Mouse (Mus musculus): ENCODE results near the gene Cadm1.

GRCm38 (mm10) chr9:47843328-47843727 lies 313.4 kb downstream of the Cadm1 start:
- no peak for TF ChIP-seq POLR2A (IDR thresholded peaks at IDR 0.05; ENCODE audit: control insufficient read depth, extremely low read depth, insufficient read depth, low read length, poor library complexity)
- TF ChIP-seq CTCF (IDR thresholded peaks at IDR 0.05; ENCODE audit: borderline replicate concordance, control insufficient read depth, extremely low read depth, insufficient read depth, low read length, poor library complexity), result no peak

All from thymus, adult 2 months (tissue).